Mouse (Mus musculus): ENCODE measurements around the gene Zfp712.
A peak's percentile ranks its signal among the peaks of the same experiment; 100 is the strongest.

Zfp712 gene

DNA sequence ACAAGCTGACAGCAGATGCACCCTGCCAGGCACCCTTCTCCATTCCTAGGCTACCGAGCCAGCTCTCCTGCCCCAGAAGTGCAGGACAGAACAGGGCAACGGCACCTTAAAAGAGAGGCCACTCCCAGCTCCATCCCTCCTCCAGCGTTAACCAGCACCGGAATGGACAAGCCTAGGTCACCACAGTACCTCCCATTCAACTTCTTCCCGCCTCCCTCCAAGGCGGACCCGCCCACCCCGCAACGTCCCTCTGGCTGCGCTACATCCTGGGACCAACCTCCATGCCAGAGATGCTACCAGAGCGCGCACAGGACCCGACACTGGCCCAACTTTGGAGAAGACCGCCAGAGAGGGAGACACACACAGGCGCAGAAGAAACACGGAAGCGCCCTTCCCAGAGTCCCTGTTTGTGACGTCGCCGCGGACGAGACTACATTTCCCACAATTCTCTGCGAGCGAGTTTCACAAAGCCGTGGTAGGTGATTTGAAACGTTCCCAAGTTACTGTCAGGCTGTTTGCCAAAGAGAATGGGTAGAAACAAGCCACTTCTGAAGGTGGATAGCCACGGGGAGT lies at the start of gene Zfp712:
Gene Zfp712 (minus strand): TSS at position 385 of the 573 bp plus-strand sequence.
- DNase-seq (ENCODE audit: low read depth): peak; percentile 90

DNA sequence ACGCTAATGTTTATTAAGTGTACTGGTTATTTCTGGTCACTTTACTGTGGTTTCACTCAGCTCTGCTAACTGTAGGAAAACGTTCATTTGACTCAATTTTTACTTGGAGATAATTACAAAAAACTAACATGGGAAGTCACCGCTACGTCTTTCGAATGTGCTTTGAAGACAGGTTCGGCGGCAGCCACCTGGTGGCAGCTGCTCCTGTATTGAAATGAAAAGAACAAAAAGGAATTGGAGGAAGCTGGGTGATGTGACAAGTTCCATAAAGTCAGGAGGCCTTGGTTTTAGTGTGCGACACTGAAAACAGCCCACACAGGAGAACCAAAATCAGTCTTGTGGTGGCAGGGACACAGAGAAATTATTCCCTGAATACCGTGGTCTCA lies 47.8 kb upstream of the Zfp712 start:
- DNase-seq (ENCODE audit: low read depth): no peak

DNA sequence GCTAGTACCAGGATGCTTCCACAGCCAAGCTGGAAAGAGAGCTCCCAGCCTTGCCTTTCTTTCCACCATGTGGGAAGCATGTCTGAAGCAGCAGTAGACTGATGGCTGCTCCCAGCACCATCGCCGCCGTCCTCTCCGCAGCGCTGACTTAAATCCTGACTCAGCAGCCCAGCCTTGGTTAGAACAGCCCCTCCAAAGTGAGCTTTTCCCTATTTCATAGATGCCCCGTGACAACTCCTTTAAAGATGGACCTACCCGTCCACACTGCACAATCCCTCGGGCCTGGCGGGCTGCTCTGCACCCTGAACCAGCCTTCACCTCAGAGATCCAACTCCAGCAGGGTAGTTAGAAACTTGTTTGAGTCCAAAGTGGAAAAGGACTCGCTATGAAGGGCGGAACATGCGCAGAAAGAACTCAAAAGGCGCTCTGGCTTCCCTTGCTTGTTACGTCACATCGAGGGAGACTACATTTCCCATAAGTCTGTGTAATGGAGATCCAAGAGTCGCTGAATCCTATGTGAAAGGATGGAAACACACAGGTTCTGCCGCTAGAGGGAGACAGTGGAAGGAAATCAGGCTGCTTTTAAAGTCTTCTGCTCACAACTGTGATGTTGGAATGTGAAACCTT lies 47.3 kb upstream of the Zfp712 start, which contains the start of gene Gm28557:
Gene Gm28557 (minus strand): TSS at position 411 of the 627 bp plus-strand sequence.
- peak; percentile 99 for DNase-seq (ENCODE audit: low read depth)

- DNase-seq (ENCODE audit: low read depth): no peak
Observed at GRCm38 (mm10) chr13:67107681-67108080, 46.7 kb upstream of the Zfp712 start.

DNA sequence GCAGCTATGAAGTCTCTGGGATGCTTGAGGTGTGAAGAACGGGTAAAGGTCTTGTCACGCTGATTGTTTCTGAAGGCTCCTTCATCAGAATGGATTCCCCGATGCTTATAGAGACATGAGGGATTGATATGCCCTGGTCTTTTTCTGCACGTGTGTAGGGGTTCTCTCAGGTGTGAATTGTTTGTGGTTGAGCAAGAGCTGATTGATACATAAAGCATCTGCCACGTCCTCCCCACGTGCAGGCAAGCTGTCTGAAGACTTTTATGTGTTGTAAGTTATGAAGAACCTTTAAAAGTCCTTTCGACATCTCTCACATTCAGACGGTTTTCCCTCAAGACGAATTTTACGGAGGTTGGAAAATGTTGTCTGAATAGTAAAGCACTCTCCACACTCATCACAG lies 36.9 kb upstream of the Zfp712 start, which contains the start of gene Zfp708:
Gene Zfp708 (minus strand): TSS at position 101 of the 400 bp plus-strand sequence.
- no peak for DNase-seq (ENCODE audit: low read depth)

DNA sequence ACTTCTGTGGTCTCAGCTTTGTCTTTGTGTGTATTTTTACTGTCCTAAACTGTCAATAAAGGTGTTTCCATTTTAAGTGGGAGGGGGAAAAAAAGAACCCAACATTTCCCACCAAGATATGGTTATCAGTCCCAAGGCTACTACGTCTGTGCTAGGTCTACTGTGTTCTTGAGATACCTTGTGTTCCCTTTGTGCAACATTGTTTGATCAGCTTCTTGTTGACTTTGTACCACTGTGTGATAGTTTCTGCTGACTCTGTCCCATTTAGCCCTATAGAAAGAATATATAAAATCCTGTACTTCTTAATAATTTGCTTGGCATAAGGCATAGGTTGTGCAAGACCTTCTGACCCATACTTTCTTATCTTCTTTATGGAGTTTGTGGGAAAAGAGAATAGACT lies 29.2 kb upstream of the Zfp712 start:
- DNase-seq (ENCODE audit: low read depth): no peak

DNA sequence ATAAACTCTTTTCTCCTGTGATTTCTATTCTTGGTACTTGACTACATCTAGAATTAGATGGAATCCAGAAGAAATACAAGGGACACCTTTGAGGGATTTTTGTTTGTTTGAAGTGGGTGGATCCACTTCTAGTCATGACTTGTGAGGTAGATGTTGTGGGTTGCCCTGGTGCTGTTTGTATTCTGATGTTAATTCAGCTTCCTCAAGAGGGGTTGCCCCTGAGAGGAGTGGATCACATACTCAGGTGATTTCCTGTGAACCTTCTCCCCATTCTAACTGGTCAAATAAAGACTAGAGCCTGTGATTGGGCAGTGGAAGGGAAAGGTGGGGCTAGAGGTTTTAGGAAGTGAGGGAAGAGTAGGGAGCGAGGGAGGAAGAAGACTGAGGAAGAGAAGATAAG lies 21.0 kb upstream of the Zfp712 start:
- DNase-seq (ENCODE audit: low read depth): peak; percentile 30

- DNase-seq (ENCODE audit: low read depth): peak; percentile 74
Observed at GRCm38 (mm10) chr13:67081142-67081713, 20.3 kb upstream of the Zfp712 start.

GRCm38 (mm10) chr13:67077244-67077643 lies 16.3 kb upstream of the Zfp712 start:
- no peak for DNase-seq (ENCODE audit: low read depth)

DNA sequence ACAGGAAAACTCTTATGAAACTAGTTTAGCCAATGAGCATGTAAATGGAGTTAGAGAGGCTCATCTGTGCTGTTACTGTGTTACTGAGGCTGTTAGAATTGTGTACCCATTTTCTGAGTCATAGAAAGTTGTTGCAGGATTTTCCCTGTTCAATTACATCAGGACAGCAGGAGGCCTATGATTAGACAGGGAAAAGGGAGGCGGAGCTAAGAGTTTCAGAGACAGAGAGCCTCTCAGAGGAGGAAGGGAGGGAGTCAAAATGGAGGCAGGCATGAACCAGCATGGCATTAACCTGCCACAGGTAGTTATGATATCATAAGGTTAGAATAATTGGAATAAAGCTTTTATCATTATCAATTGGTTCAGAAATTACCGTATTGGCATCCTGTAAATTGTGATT lies 11.8 kb upstream of the Zfp712 start:
- no peak for DNase-seq (ENCODE audit: low read depth)

DNA sequence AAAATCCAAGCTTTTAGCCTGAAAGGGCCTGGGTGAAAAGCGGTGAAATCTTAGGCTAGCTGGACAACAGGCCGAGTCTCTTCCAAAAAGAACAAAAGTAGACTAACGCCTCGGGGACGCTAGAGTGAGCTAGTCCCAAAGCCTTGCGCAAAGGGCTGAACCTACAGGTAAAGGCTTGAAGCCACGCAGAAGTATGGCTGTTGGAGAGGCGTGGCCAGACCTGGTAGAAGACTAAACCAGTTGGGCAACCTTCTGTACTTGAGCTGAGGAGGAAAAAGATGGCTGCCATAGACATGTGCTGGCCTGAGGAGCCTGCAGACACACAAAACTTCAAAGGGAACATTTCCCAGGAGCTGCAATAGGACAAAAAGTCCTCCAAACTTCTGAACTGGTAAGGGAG lies 4.4 kb upstream of the Zfp712 start:
- no peak for DNase-seq (ENCODE audit: low read depth)

DNA sequence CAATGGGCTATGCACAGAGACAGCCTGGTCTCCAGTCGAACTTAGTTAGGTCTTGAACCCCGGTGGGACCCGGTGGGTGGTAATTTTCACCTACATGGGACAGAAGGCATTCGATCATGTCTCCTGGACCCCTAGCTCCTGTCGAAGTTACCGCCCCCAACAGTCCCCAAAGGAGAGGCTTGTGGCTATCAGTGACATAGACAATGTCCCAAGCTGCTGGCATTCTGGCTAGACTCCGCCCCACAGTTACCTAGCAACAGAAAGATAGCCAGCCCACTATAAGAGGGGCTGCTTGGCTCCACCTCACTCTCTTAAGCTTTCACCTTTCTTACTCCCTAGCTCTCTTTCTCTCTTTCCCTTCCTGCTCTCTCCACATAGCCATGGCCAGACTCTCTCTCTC lies 1.5 kb upstream of the Zfp712 start:
- no peak for DNase-seq (ENCODE audit: low read depth)

- DNase-seq (ENCODE audit: low read depth): peak; percentile 33
Observed at GRCm38 (mm10) chr13:67060161-67060785, 697 bp downstream of the Zfp712 start.
